Mouse (Mus musculus) kidney, embryonic 16.5 days (tissue): ENCODE results near the gene Gm2696. TPM values are rescaled to one million over a fixed set of nuclear protein-coding genes. Genes with fewer than 3 reads are reported as not detected.
"Not testable (repeated sequence)": the region's sequence is repeated elsewhere in the genome, so short reads cannot be mapped to it uniquely, and the experiment has no call there.

ENCODE experiments used
- ATAC-seq: fragments of 200-750 bp; cut with Nextera tagmentation; 2 replicates; pipeline ENCODE4 v1.8.0; 2017; ENCODE audit warnings: moderate TSS enrichment; ENCODE audit not compliant: low FRiP score, low TSS enrichment
- H3K27ac ChIP-seq: fragments of 300-500 bp; sonication (generic); 2 replicates; pipeline ENCODE4 v1.5.1; 2014; ENCODE audit warnings: low read length
- H3K27me3 ChIP-seq: fragments of 300-500 bp; sonication (generic); 2 replicates; pipeline ENCODE4 v1.6.1; 2014; ENCODE audit warnings: low read length, control low read depth, mixed read lengths; ENCODE audit not compliant: insufficient read depth
- H3K36me3 ChIP-seq: fragments of 300-500 bp; sonication (generic); 2 replicates; pipeline ENCODE4 v1.6.1; 2014; ENCODE audit warnings: low read length, control low read depth, mixed read lengths; ENCODE audit not compliant: insufficient read depth
- H3K4me1 ChIP-seq: fragments of 300-500 bp; sonication (generic); 2 replicates; pipeline ENCODE4 v1.6.1; 2014; ENCODE audit warnings: low read length, control low read depth, mixed read lengths; ENCODE audit not compliant: insufficient read depth
- H3K4me2 ChIP-seq: fragments of 300-500 bp; sonication (generic); replicated peaks from 2 replicates; pipeline ENCODE4 v1.6.1; 2014; ENCODE audit warnings: low read depth, low read length
- H3K4me3 ChIP-seq: fragments of 300-500 bp; sonication (generic); 2 replicates; pipeline ENCODE4 v1.5.1; 2014; ENCODE audit warnings: mild to moderate bottlenecking, low read length
- H3K9ac ChIP-seq: fragments of 300-500 bp; sonication (generic); replicated peaks from 2 replicates; pipeline ENCODE4 v1.6.1; 2014; ENCODE audit warnings: low read length
- H3K9me3 ChIP-seq: fragments of 300-500 bp; sonication (generic); 2 replicates; pipeline ENCODE4 v1.6.1; 2016; ENCODE audit warnings: low read length, control low read depth
- WGBS: fragments of 180-500 bp; shearing (Covaris S2); extraction: QIAGEN DNeasy Blood & Tissue Kit; methylation state at CpG from one replicate; pipeline ENCODE4 v1.1.7; 2014; 5-methylcytosine and 5-hydroxymethylcytosine counted together
- polyA plus RNA-seq: library from polyadenylated mRNA; unstranded; fragments of >200 nt; fragmentation: Nextera tagmentation; extraction: Ambion mirVana; gene quantifications from 2 replicates; pipeline ENCODE4 v1.2.1, GENCODE M21; 2015

The Gm2696 gene
- polyA plus RNA-seq, 1 experiment from 2014 or later: not detected

DNA sequence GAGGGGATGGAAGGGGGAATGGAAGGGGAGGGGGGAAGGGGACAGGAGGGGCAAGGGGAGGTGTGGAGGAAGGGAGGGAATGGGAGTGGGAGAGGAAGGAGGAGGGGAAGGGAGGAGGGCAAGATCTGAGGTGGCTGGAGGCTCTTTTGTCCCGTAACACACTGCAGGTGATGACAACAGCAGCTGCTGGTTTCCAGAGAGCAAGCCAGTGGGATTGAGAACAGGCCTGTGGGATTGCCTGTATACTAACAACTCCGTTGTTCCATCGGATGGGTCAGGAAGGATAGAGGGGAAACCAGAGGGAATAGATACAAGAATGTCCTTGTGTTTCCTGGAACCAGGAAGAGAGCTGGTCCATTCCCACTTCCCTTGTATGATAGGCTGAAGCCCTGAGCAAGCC, 16.8 kb upstream of the Gm2696 start:
- Histone ChIP-seq H3K36me3 (no peaks in the 10 kb centered on the region), H3K4me3 (no peak overlapping the region)
- WGBS: 21% methylated on average over 3 of the region's 3 CpGs

DNA sequence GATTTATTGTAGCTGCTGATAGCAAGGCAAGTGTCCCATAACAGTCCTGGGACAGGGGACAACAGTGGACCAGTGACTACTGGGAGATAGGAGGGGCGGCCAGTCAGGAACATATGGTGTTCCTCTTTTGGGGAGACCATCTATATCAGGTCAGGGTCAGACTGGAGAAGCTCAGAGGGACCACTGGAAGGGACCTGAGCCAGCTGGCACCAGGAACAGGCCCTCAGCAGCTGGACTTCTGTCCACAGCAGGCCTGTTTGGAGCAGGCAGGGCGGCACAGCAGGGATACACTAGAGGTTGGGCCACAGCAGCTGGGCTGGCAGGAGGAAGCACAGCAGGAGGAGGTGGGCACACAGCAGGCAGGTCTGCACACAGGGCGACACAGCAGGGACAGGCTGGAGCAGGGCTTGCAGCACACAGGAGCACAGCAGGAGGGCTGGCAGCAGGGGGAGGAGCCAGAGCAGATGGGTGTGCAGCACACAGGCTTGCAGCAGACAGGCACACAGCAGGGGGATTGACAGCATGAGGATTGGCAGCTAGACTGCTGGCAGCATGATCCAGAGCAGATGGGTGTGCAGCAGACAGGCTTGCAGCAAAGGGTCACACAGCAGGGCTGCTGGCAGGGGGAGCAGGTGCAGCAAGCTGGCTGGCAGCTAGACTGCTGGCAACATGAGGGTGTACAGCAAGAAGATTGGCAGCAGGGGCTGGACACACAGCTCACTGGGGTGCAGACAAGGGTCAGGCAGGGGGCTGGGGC, 16.1 kb upstream of the Gm2696 start:
- not testable (repeated sequence) for H3K27ac ChIP-seq, H3K9me3 ChIP-seq, H3K4me2 ChIP-seq, ATAC-seq, H3K4me1 ChIP-seq, H3K36me3 ChIP-seq, H3K9ac ChIP-seq, H3K4me3 ChIP-seq, H3K27me3 ChIP-seq
- 51% methylated on average over 3 of the region's 3 CpGs for WGBS

More for the DNA sequence above, 16.8 kb upstream of the Gm2696 start:
- no peak overlapping the region for H3K9ac ChIP-seq
- no peaks in the 10 kb centered on the region for H3K9me3 ChIP-seq
- H3K4me1 ChIP-seq: no peaks in the 10 kb centered on the region
- no peak overlapping the region for H3K27ac ChIP-seq
- H3K4me2 ChIP-seq: no peak overlapping the region
- no peak for ATAC-seq
- H3K27me3 ChIP-seq: no peaks in the 10 kb centered on the region

DNA sequence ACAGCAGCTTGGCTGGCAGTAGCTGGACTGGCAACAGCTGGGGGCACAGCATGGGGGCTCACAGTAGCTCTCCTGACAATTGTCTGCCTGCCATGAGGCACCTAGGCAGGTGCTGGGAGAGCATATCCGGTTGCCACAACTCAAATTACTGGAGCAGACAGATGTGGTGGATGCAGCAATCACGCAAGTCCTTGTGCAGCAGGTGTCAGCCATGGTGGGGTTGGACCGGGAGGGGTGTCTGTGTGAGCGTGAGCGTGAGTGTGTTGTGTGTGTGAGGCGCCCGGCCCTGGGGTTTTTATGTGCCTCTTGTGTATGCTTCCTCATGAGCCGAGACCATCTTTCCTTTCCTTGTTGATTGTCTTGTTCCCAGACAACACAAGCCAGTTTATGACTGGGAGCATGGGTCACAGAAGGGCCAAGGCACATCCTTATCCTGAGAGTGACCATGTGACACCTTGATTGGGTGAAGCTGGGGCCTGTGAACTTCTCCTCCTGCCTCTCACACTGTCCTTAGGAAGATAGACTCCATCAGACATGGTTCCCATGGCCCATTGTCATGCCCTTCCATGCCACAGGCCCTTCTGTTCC, 15.5 kb upstream of the Gm2696 start, which contains the start of gene Gm19668:
Gm19668 (minus strand) TSS at position 213 of the 588 bp plus-strand sequence.
- Histone ChIP-seq H3K4me3 (no peak within 1 kb of the TSS), H3K27me3 (no peaks in the 10 kb centered on the region), H3K9me3 (no peaks in the 10 kb centered on the region), H3K9ac (no peak within 1 kb of the TSS), H3K4me2 (no peak within 1 kb of the TSS), H3K36me3 (no peaks in the 10 kb centered on the region), H3K27ac (no peak within 1 kb of the TSS), H3K4me1 (no peaks in the 10 kb centered on the region)
- ATAC-seq: no peak
- 47% methylated on average over 8 of the region's 8 CpGs for WGBS

DNA sequence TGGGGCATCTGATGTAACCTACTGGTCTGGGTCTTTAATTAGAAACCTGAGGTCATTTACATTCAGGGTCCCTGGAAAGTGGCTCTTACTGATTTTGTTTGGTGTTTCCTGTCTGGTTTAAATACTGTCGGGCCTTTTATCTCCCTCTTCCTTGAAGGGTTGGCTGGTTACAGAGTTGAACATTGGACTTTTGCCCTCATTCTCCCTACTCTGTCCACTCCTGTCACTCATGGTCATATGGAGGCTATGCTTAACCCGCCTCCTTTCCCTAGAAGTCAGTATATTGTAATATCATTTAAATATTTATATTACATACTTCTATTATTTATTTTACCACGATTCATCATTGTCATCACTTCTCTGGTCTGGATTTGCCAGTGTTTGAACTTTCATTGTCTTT, 10.4 kb upstream of the Gm2696 start:
- H3K27ac ChIP-seq: no peak overlapping the region
- no peaks in the 10 kb centered on the region for H3K27me3 ChIP-seq
- H3K4me1 ChIP-seq: no peaks in the 10 kb centered on the region
- no peak overlapping the region for H3K4me3 ChIP-seq
- whole genome bisulfite sequencing: 82% methylated on average over 3 of the region's 3 CpGs
- H3K4me2 ChIP-seq: no peak overlapping the region
- no peak for ATAC-seq
- no peaks in the 10 kb centered on the region for H3K9me3 ChIP-seq
- no peak overlapping the region for H3K9ac ChIP-seq
- no peaks in the 10 kb centered on the region for H3K36me3 ChIP-seq

DNA sequence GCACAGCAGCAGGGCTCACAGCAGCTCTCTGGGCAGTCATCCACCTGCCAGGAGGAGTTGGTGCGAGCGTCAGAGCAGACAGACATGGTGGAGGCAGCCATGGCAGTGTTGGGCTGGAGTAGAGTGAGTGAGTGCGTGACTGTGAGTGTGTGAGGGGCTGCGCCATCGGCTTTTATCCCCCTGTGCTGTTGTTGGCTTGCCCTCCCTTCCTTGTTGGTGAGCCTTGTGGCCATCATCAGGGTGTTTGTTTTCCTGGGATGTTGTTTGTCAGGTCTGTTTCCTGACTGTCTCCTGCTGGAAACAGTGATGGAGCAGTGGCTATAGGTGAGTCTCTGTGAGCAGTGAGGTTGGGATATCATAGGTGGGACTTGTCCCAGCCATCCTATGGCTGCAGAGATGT, 2.7 kb upstream of the Gm2696 start, which contains the start of gene Gm9507:
Gm9507 (minus strand) TSS at position 101 of the 400 bp plus-strand sequence.
- 78% methylated on average over 3 of the region's 5 CpGs for whole genome bisulfite sequencing
- no peak for ATAC-seq
- H3K36me3 ChIP-seq: no peaks in the 10 kb centered on the region
- no peaks in the 10 kb centered on the region for H3K27me3 ChIP-seq
- H3K9me3 ChIP-seq: no peaks in the 10 kb centered on the region; the same call in 1 of the 2 replicates
- H3K4me3 ChIP-seq: no peak within 1 kb of the TSS
- no peaks in the 10 kb centered on the region for H3K4me1 ChIP-seq
- no peak within 1 kb of the TSS for H3K9ac ChIP-seq
- no peak within 1 kb of the TSS for H3K27ac ChIP-seq
- no peak within 1 kb of the TSS for H3K4me2 ChIP-seq

DNA sequence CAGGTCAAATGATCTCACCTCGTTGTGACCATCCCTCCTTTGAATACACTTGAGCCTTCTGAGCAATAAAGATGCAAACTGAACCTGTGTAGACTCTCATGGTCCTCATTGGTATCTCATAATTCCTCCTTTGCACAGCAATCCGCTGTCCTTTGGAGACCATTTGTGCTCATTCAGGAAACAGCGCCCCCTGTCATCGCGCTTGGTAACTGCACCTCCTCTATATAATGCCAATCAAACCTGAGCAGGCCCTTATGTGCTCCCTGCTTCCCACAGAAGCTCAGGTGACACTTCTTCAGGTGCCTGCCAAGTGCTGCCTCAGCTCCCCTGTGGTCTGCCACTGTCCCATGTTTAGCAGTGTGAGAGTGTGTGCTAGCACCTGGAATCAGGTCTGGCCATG, 1.0 kb downstream of the Gm2696 start:
- Histone ChIP-seq H3K4me1 (no peaks in the 10 kb centered on the region), H3K9me3 (no peaks in the 10 kb centered on the region), H3K27me3 (no peaks in the 10 kb centered on the region), H3K36me3 (no peaks in the 10 kb centered on the region), H3K27ac (no peak overlapping the region), H3K4me3 (no peak overlapping the region), H3K9ac (no peak overlapping the region), H3K4me2 (no peak overlapping the region)
- no peak for ATAC-seq
- WGBS: 41% methylated on average over 5 of the region's 5 CpGs

DNA sequence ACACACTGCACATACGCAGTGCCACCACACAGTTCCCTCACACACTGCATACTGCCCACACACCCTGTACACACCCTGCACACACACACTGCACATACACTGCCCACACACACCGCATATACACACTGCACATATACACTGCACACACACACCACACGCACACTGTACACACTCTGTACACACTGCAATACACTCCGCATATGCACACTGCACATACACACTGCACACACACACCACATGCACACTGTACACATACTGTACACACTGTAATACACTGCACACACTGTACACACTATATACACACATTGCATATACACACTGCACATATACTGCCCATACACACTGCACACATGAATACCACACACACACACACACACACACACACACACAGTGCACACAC, 4.0 kb downstream of the Gm2696 start:
- Histone ChIP-seq H3K9ac (no peak overlapping the region), H3K4me2 (no peak overlapping the region), H3K4me1 (no peaks in the 10 kb centered on the region), H3K36me3 (no peaks in the 10 kb centered on the region), H3K27me3 (no peaks in the 10 kb centered on the region), H3K9me3 (no peaks in the 10 kb centered on the region), H3K27ac (no peak overlapping the region), H3K4me3 (no peak overlapping the region)
- WGBS: 98% methylated on average over 4 of the region's 4 CpGs
- no peak for ATAC-seq

DNA sequence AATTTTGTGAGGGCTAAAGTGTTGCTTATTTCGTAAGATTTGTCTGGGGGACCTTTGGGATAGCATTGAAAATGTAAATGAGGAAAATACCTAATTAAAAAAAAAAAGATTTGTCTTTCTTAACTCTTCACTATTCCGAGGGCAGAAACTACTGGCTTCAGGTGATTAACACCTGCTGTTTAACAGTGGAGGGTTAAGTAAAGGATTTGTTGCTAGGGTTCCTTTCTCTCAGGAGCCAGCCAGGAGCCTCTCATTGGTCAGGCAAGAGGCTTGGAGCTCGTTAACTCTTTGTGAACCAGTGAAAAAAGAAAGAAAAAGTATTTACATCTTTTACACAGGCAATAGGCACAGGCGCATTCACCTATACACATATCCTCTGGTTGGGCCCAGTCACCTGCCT, 4.7 kb downstream of the Gm2696 start:
- no peak for ATAC-seq
- Histone ChIP-seq H3K4me2 (no peak overlapping the region), H3K9ac (no peak overlapping the region), H3K9me3 (no peaks in the 10 kb centered on the region), H3K27ac (no peak overlapping the region), H3K27me3 (no peaks in the 10 kb centered on the region), H3K4me3 (no peak overlapping the region), H3K4me1 (no peaks in the 10 kb centered on the region), H3K36me3 (no peaks in the 10 kb centered on the region)
- 38% methylated on average over 4 of the region's 4 CpGs for WGBS

DNA sequence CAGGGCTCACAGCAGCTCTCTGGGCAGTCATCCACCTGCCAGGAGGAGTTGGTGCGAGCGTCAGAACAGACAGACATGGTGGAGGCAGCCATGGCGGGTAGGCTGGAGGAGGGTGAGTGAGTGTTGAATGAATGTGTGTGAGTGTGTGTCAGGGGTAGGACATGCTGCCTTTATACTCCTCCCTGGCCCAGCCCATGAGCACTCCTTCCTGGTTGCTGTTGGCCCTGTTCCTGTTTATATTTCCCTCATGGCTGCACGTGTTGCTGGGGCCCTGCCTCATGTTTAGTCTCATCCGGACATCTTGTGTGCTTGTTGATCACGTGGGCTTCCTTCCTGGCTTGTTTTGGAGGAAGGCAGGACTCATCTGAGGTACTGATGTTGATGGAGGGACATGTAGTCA, 12.5 kb downstream of the Gm2696 start, which contains the start of gene Krtap10-4:
Krtap10-4 (minus strand) TSS at position 145 of the 400 bp plus-strand sequence.
- no peak within 1 kb of the TSS for H3K9ac ChIP-seq
- H3K4me1 ChIP-seq: no peaks in the 10 kb centered on the region
- H3K27me3 ChIP-seq: no peaks in the 10 kb centered on the region
- H3K27ac ChIP-seq: no peak within 1 kb of the TSS
- no peak for ATAC-seq
- H3K36me3 ChIP-seq: no peaks in the 10 kb centered on the region
- no peak within 1 kb of the TSS for H3K4me2 ChIP-seq
- no peak within 1 kb of the TSS for H3K4me3 ChIP-seq
- no peaks in the 10 kb centered on the region for H3K9me3 ChIP-seq
- 69% methylated on average over 6 of the region's 6 CpGs for WGBS

DNA sequence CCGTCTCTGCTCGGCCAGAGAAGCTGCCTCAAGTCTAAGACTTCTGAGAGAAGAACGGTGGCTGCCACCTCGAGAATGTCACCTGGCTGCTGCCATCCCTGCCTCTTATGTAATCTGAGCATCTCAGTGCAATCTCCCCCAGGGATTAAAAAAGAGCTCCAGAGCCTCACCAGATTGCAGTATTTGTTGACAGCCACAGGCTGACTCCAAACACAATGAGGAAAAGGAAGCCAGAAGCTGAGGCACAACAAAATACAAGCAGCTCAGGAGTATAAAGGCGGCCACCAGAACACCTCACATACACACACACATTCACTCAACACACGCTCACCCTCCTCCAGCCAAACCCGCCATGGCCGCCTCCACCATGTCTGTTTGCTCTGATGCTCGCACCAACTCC, 21.2 kb downstream of the Gm2696 start, which contains the start of gene Krtap10-10:
Krtap10-10 (plus strand) TSS at position 301 of the 400 bp plus-strand sequence.
- H3K4me3 ChIP-seq: no peak within 1 kb of the TSS
- 73% methylated on average over 9 of the region's 9 CpGs for WGBS
- H3K4me1 ChIP-seq: no peaks in the 10 kb centered on the region
- H3K36me3 ChIP-seq: no peaks in the 10 kb centered on the region
- H3K4me2 ChIP-seq: no peak within 1 kb of the TSS
- no peaks in the 10 kb centered on the region for H3K9me3 ChIP-seq
- no peaks in the 10 kb centered on the region for H3K27me3 ChIP-seq
- no peak for ATAC-seq
- no peak within 1 kb of the TSS for H3K9ac ChIP-seq
- no peak within 1 kb of the TSS for H3K27ac ChIP-seq
